Mouse (Mus musculus): ENCODE data around the gene Parg. TPM values are rescaled to one million over a fixed set of nuclear protein-coding genes. Genes with fewer than 3 reads are reported as not detected.
"Not testable (repeated sequence)": the region's sequence is repeated elsewhere in the genome, so short reads cannot be mapped to it uniquely, and the experiment has no call there.

The Parg gene
- total RNA-seq, 2 experiments from 2014 or later: 39.2 to 47.4 TPM

GRCm38 (mm10) chr14:32176590-32176989 lies 25.2 kb upstream of the Parg start:
- not testable (repeated sequence) for DNase-seq (ENCODE audit: low spot score in 2 of 2)

GRCm38 (mm10) chr14:32179393-32180195 lies 22.2 kb upstream of the Parg start:
- no peak for DNase-seq (ENCODE audit: low spot score in 2 of 2)

GRCm38 (mm10) chr14:32180861-32181260 lies 20.9 kb upstream of the Parg start:
- DNase-seq (ENCODE audit: low spot score in 2 of 2): no peak

- DNase-seq (ENCODE audit: low spot score in 2 of 2): no peak
These were observed 17.9 kb upstream of the Parg start for GRCm38 (mm10) chr14:32183846-32184245.

- no peak for DNase-seq (ENCODE audit: low spot score in 2 of 2)
These were observed 10.9 kb upstream of the Parg start for GRCm38 (mm10) chr14:32190627-32191391.

GRCm38 (mm10) chr14:32191926-32192325 lies 9.8 kb upstream of the Parg start:
- no peak for DNase-seq (ENCODE audit: low spot score in 2 of 2)

- DNase-seq (ENCODE audit: low spot score in 2 of 2): peak; percentile 24 to 56
These were observed 9.3 kb upstream of the Parg start for GRCm38 (mm10) chr14:32192437-32192836.

- DNase-seq (ENCODE audit: low spot score in 2 of 2): not testable (repeated sequence)
These were observed 8.2 kb upstream of the Parg start for GRCm38 (mm10) chr14:32193557-32193956.

- DNase-seq (ENCODE audit: low spot score in 2 of 2): no peak
These were observed 395 bp upstream of the Parg start for GRCm38 (mm10) chr14:32201354-32201753.

- no peak for DNase-seq (ENCODE audit: low spot score in 2 of 2)
These were observed 24.9 kb downstream of the Parg start for GRCm38 (mm10) chr14:32226601-32227000.

- peak; percentile 22 to 82 for DNase-seq (ENCODE audit: low spot score in 2 of 2)
These were observed 27.2 kb downstream of the Parg start for GRCm38 (mm10) chr14:32228996-32229395.

- DNase-seq (ENCODE audit: low spot score in 2 of 2): peak; percentile 25 to 72
These were observed 40.7 kb downstream of the Parg start for GRCm38 (mm10) chr14:32242401-32242800.

- no peak for DNase-seq (ENCODE audit: low spot score in 2 of 2)
These were observed 44.3 kb downstream of the Parg start for GRCm38 (mm10) chr14:32246019-32246418.

GRCm38 (mm10) chr14:32249616-32250015 lies 47.9 kb downstream of the Parg start:
- DNase-seq (ENCODE audit: low spot score in 2 of 2): no peak

- no peak for DNase-seq (ENCODE audit: low spot score in 2 of 2)
These were observed 59.1 kb downstream of the Parg start for GRCm38 (mm10) chr14:32260830-32261229.

- DNase-seq (ENCODE audit: low spot score in 2 of 2): no peak
These were observed 60.0 kb downstream of the Parg start for GRCm38 (mm10) chr14:32261741-32262140.

- no peak for DNase-seq (ENCODE audit: low spot score in 2 of 2)
These were observed 67.2 kb downstream of the Parg start for GRCm38 (mm10) chr14:32268999-32269398.

- peak in 1 of 2 experiments; percentile 31 for DNase-seq (ENCODE audit: low spot score in 2 of 2)
These were observed 67.8 kb downstream of the Parg start for GRCm38 (mm10) chr14:32269589-32269988.

GRCm38 (mm10) chr14:32301622-32302021 lies 99.9 kb downstream of the Parg start:
- peak; percentile 39 to 79 for DNase-seq (ENCODE audit: low spot score in 2 of 2)

- DNase-seq (ENCODE audit: low spot score in 2 of 2): no peak
These were observed 100.7 kb downstream of the Parg start for GRCm38 (mm10) chr14:32302423-32302822.

GRCm38 (mm10) chr14:32304921-32305320 lies 103.2 kb downstream of the Parg start:
- no peak for DNase-seq (ENCODE audit: low spot score in 2 of 2)

- DNase-seq (ENCODE audit: low spot score in 2 of 2): peak; percentile 61 to 85
These were observed 108.1 kb downstream of the Parg start for GRCm38 (mm10) chr14:32309876-32310275.
